ENCODE assay signal across 10 mouse cellular contexts in the genomic region with DNA sequence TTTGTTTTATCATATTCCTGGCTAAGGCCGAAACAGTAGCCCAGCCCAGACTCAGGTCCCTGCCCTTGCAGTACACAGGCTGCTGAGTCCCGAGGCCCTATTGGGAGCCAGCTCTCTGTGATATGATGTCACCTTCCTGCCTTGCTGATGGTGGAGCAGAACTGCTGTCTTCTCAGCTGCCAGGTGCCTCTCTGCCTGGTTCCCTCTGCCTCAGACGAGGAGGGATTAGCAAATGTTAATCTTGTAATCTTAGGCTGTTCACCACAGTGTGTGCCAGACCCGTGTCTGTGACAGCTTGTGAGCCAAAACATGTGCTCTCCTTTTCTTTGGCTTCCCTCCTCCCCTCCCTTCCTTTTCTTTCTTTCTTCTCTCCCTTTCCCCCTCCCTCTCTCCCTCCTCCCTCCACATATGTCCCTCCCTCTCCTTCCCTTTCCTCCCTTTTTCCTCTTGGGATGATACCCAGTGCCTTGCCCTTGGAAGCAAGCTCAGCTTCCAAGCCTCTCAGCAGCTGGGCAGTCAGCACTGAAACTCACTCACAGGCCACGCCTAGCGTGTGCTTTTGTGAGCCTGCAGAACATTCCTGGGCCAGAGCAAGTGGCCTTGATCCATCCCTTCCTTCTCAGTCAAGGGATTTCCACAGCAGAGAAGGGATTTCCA.
DNase-seq lines count a peak whose midpoint lies in the region; ATAC-seq and TF ChIP-seq lines count a peak whose summit lies in the region.
"Had no signal": no experiment of that assay in that cellular context is flagged by ENCODE, and none has a peak within 500 bp of the region (broad histone marks: within the 10 kb centered on the region; RNA-seq: fewer than 3 reads in every experiment).

No protein-coding gene starts in this region.

- 0 out of 2 replicates have a peak overlapping the region, but pooled peaks have one; percentile 41 for H3K9ac ChIP-seq in neural tube, embryonic 13.5 days
- no peak overlapping the region for H3K9ac ChIP-seq in neural tube, embryonic 15.5 days (replicated peaks)
- H3K9ac ChIP-seq in forebrain, postnatal 0 days: no peak overlapping the region

- H3K4me1 ChIP-seq in neural tube, embryonic 13.5 days (replicated peaks): peaks cover 6% of the 10 kb centered on the region; the same call in 1 of the 2 replicates
- H3K4me1 ChIP-seq in neural tube, embryonic 15.5 days: peaks cover 6% of the 10 kb centered on the region
- H3K4me1 ChIP-seq in forebrain, postnatal 0 days (ENCODE audit: insufficient read depth): 0 out of 2 replicates have a peak, but pooled peaks cover 2% of the 10 kb centered on the region

- H3K27me3 ChIP-seq in neural tube, embryonic 13.5 days: no peaks in the 10 kb centered on the region
- no peaks in the 10 kb centered on the region for H3K27me3 ChIP-seq in neural tube, embryonic 15.5 days (replicated peaks)
- H3K27me3 ChIP-seq in forebrain, postnatal 0 days (ENCODE audit: insufficient read depth, low read length): no peaks in the 10 kb centered on the region

- DNase-seq in heart, postnatal 10 days: peak; percentile 19 to 23
- DNase-seq in heart, postnatal 4 days: no peak
- peak; percentile 68 for DNase-seq in forebrain, postnatal 0 days
- peak; percentile 33 for DNase-seq in skeletal muscle tissue, adult 2 months (ENCODE audit: low read depth, low spot score)
- DNase-seq in urinary bladder, postnatal 10 days (ENCODE audit: low spot score): no peak
- DNase-seq in adrenal gland, adult 2 months: no peak
- DNase-seq: lung, adult 2 months; thymus, adult 2 months had no signal

- ATAC-seq in neural tube, embryonic 13.5 days (ENCODE audit: low read depth): no peak
- ATAC-seq in neural tube, embryonic 15.5 days (ENCODE audit: low FRiP score): no peak
- ATAC-seq in forebrain, postnatal 0 days: peak; percentile 88

- intact Hi-C loops in heart, postnatal 10 days (cut with DNase I): no loop called here

- no peak overlapping the region for H3K4me2 ChIP-seq in neural tube, embryonic 13.5 days
- H3K4me2 ChIP-seq in neural tube, embryonic 15.5 days: no peak overlapping the region
- H3K4me2 ChIP-seq in forebrain, postnatal 0 days (ENCODE audit: low read depth): no peak overlapping the region

- no peaks in the 10 kb centered on the region for H3K36me3 ChIP-seq in neural tube, embryonic 13.5 days
- no peaks in the 10 kb centered on the region for H3K36me3 ChIP-seq in neural tube, embryonic 15.5 days
- H3K36me3 ChIP-seq in forebrain, postnatal 0 days (ENCODE audit: insufficient read depth): no peaks in the 10 kb centered on the region

- no peaks in the 10 kb centered on the region for H3K9me3 ChIP-seq in neural tube, embryonic 13.5 days
- no peaks in the 10 kb centered on the region for H3K9me3 ChIP-seq in neural tube, embryonic 15.5 days (replicated peaks)
- H3K9me3 ChIP-seq in forebrain, postnatal 0 days (ENCODE audit: low read length): no peaks in the 10 kb centered on the region

- H3K27ac ChIP-seq in neural tube, embryonic 13.5 days (replicated peaks): no peak overlapping the region
- H3K27ac ChIP-seq in neural tube, embryonic 15.5 days (replicated peaks): no peak overlapping the region
- H3K27ac ChIP-seq in forebrain, postnatal 0 days (ENCODE audit: low read depth, low read length): peak overlapping the region; percentile 57

- WGBS in neural tube, embryonic 13.5 days: 42% methylated on average over 6 of the region's 6 CpGs
- whole genome bisulfite sequencing in neural tube, embryonic 15.5 days: 45% methylated on average over 6 of the region's 6 CpGs
- WGBS in forebrain, postnatal 0 days: 14% methylated on average over 6 of the region's 6 CpGs

- TF ChIP-seq CTCF in forebrain, postnatal 0 days (IDR thresholded peaks at IDR 0.05; ENCODE audit: low read depth): no peak

- H3K4me3 ChIP-seq in neural tube, embryonic 13.5 days: no peak overlapping the region
- H3K4me3 ChIP-seq in neural tube, embryonic 15.5 days (replicated peaks): no peak overlapping the region
- no peak overlapping the region for H3K4me3 ChIP-seq in forebrain, postnatal 0 days (ENCODE audit: low read depth, low read length)

Comparison
In these comparisons a context has a peak if more than half of its experiments do, and no peak if none do; other contexts are left out.
1. DNase-seq: peak in heart, postnatal 10 days (2 of 2), forebrain, postnatal 0 days (single experiment) and skeletal muscle tissue, adult 2 months (single experiment); none in heart, postnatal 4 days (single experiment), urinary bladder, postnatal 10 days (single experiment) and adrenal gland, adult 2 months (single experiment).